Mouse (Mus musculus): Measurements from ENCODE around the gene Pdhx.

Gene Pdhx

DNA sequence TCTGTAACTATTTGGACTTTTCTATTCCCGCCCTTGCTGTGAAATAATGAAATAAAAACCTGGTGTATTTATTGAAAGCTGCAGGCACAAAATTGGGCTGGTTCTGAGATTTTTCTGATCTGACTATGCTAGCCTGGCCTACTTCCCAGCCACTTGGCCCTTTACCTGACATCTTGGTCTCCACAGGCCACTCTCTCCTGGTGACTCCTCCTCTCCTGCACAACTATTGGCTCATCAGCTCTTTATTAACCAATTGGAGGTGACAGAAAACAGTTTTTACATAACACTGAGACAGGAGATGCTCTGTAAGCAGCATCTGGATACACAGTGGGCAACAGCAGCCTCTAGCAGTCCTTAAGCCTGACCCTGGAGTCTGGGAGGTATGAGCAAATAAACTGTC is 83.9 kb downstream of the Pdhx start:
- no peak for DNase-seq (ENCODE audit: low spot score)

GRCm38 (mm10) chr2:102987708-102988010 is 85.7 kb downstream of the Pdhx start:
- no peak for DNase-seq (ENCODE audit: low spot score)

DNA sequence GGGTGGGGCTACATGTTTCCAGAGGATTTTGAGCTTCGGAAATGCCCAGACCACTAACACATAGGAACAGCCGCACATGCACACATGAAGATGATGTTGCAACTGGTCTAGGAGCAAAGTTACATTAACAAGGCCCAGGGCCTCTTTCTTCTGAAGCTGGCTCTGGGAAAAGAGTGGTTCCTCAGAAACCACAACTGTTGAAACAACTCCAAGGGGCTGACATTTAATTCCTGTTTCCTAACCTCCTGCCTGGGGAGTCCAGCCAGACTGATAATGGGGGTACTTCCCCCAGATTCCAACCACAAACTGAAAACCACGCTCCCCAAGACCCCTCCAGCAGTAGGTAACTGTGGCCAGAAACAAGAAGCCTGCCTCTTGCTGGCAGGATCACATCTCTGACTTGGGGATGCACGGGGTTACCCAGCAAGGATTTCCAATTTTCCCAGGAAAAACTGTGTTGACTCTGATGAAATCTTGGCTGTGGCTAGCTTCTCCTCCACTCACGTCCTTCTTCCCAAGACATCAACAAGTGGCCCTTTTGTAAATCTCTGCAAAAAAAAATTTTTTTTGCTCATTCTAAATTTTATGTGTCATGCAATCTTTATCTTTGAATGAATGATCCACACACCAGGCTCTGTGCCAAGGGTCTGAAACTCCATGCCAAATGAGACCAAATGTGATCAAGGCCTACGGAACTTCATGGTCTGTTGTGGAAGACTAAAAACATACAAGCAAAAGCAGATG is 86.2 kb downstream of the Pdhx start:
- no peak for DNase-seq (ENCODE audit: low spot score)

GRCm38 (mm10) chr2:102986424-102986823 is 86.9 kb downstream of the Pdhx start:
- no peak for DNase-seq (ENCODE audit: low spot score)

GRCm38 (mm10) chr2:102982822-102983221 is 90.5 kb downstream of the Pdhx start:
- no peak for DNase-seq (ENCODE audit: low spot score)

DNA sequence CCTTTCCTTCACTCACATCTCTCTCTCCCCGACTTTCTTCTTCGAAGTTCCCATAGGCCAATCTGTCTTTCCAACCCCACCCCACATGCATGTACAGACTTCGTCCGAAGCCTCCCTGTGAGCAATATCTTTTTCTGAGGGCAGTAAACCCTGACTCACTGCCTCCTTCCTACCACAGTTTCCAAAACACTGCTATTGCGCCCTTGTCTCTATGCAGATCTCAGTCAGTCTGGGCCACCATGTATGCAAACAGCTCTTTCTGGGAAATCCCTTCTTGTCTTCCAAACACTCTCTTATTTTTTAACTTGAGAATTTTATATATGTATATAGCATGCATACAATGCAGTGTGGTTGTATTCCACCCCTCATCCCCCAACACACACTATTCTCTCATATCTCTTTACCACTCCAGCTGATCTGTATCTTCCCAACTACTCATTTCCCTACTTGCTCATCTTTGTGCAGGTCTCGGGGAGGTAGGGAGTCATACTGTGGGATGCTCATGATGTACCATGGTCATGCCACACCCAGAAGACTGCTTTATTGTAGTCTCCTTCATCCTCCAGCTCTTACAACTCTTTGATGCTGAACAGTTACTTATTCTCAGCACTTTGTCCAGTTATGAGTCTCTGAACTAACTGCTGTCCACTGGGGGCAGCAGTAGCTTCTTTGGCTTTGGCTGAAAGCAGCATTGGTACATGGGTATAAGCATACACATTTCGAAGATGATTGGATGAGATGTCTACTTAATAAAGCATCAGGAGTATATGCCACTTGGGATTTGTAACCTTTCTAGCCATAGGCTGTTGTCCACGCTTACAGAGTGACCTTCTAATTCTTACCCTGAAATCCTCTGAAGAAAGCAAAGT is 91.6 kb downstream of the Pdhx start:
- DNase-seq (ENCODE audit: low spot score): no peak

- no peak for DNase-seq (ENCODE audit: low spot score)
These were observed 92.4 kb downstream of the Pdhx start for GRCm38 (mm10) chr2:102980870-102981269.

- DNase-seq (ENCODE audit: low spot score): no peak
These were observed 93.8 kb downstream of the Pdhx start for GRCm38 (mm10) chr2:102979519-102979918.

- no peak for DNase-seq (ENCODE audit: low spot score)
These were observed 94.2 kb downstream of the Pdhx start for GRCm38 (mm10) chr2:102979112-102979511.

- DNase-seq (ENCODE audit: low spot score): no peak
These were observed 97.9 kb downstream of the Pdhx start for GRCm38 (mm10) chr2:102975358-102975945.

DNA sequence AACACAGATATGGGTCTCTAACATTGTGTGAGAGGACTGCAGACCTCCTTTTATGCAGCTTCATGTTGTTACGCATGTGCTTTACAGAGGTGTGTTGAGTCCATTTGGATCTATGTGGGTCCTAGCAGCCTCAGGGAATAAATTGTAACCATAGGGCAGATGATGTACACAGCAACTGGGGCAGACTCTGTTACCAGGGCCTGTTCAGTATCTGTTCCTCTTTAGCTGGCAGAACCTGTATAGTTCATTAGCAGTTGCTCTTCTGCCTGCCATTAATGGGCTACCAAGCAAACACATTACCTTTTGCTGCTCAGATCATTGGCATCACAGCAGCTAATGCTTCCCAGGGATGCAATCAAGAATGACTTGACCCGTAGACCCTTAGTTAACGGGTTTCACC is 100.2 kb downstream of the Pdhx start:
- DNase-seq (ENCODE audit: low spot score): no peak

DNA sequence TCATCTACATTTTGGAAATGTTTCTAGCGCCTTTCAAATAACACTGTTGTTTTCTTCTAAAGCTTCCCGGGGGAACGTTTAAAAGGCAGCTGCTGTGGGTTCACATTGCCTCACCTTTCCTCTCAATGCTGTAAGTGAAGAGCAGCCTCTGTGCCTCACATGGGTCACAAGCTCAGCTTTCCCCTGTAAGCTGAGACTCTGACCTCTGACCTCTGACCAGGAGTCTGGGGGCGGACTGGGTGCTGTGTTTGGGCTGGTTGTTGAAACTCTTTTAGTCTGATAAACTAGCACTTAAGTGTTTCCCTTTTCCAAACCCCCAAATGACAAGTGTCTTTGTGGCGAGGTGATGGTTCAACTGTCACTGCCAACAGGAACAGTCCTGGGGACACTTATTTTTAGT is 100.7 kb downstream of the Pdhx start:
- no peak for DNase-seq (ENCODE audit: low spot score)

GRCm38 (mm10) chr2:102971951-102972350 is 101.4 kb downstream of the Pdhx start:
- no peak for DNase-seq (ENCODE audit: low spot score)
